Comparison of ENCODE assay signal across 12 mouse cellular contexts in genomic region chr13:117211386-117211875, GRCm38 (mm10). TPM values are rescaled to one million over a fixed set of nuclear protein-coding genes. Genes with fewer than 3 reads are reported as not detected.
DNase-seq lines count a peak whose midpoint lies in the region; ATAC-seq and TF ChIP-seq lines count a peak whose summit lies in the region.
"Had no signal": no experiment of that assay in that cellular context is flagged by ENCODE, and none has a peak within 500 bp of the region (broad histone marks: within the 10 kb centered on the region; RNA-seq: fewer than 3 reads in every experiment).

No protein-coding gene starts in this region.

- TF ChIP-seq EP300 in stomach, postnatal 0 days (optimal IDR thresholded peaks at IDR 0.05) = no peak

- no peak overlapping the region for H3K27ac ChIP-seq in lung, embryonic 15.5 days
- H3K27ac ChIP-seq in small intestine, adult 2 months (ENCODE audit: insufficient read depth, low read depth, low read length) = peak overlapping the region; percentile 70; the same call in 1 of the 2 replicates
- H3K27ac ChIP-seq in hindbrain, embryonic 16.5 days (ENCODE audit: low read depth, low read length) = no peak overlapping the region
- H3K27ac ChIP-seq in stomach, postnatal 0 days (replicated peaks) = no peak overlapping the region
- H3K27ac ChIP-seq: heart, embryonic 10.5 days; liver, embryonic 14.5 days had no signal

- H3K4me3 ChIP-seq in lung, embryonic 15.5 days = no peak overlapping the region
- no peak overlapping the region for H3K4me3 ChIP-seq in small intestine, adult 2 months (ENCODE audit: low read depth, low read length)
- no peak overlapping the region for H3K4me3 ChIP-seq in hindbrain, embryonic 16.5 days (ENCODE audit: low read length)
- H3K4me3 ChIP-seq in stomach, postnatal 0 days (ENCODE audit: low read depth, low read length) = no peak overlapping the region
- H3K4me3 ChIP-seq: heart, embryonic 10.5 days had no signal

- no peaks in the 10 kb centered on the region for H3K36me3 ChIP-seq in lung, embryonic 15.5 days
- H3K36me3 ChIP-seq in small intestine, adult 2 months (ENCODE audit: control insufficient read depth, insufficient read depth, low read length) = no peaks in the 10 kb centered on the region
- no peaks in the 10 kb centered on the region for H3K36me3 ChIP-seq in hindbrain, embryonic 16.5 days (ENCODE audit: control insufficient read depth, insufficient read depth, low read length)
- no peaks in the 10 kb centered on the region for H3K36me3 ChIP-seq in stomach, postnatal 0 days (ENCODE audit: control insufficient read depth, insufficient read depth, low read length)
- H3K36me3 ChIP-seq: heart, embryonic 10.5 days had no signal

- peaks cover 2% of the 10 kb centered on the region; the same call in 1 of the 2 replicates for H3K4me1 ChIP-seq in lung, embryonic 15.5 days
- H3K4me1 ChIP-seq in small intestine, adult 2 months (ENCODE audit: control insufficient read depth, insufficient read depth, insufficient read length, low read length) = no peaks in the 10 kb centered on the region
- H3K4me1 ChIP-seq in hindbrain, embryonic 16.5 days (ENCODE audit: control insufficient read depth, insufficient read depth, low read depth, low read length) = no peaks in the 10 kb centered on the region; the same call in 1 of the 2 replicates
- no peaks in the 10 kb centered on the region for H3K4me1 ChIP-seq in stomach, postnatal 0 days (replicated peaks; ENCODE audit: control insufficient read depth, insufficient read depth)

- no peak for TF ChIP-seq POLR2A in small intestine, adult 2 months (IDR thresholded peaks at IDR 0.05; ENCODE audit: low read depth, low read length)

- 47% methylated on average over 11 of the region's 11 CpGs for WGBS in lung, embryonic 15.5 days
- 45% methylated on average over 11 of the region's 11 CpGs for WGBS in small intestine, adult 2 months
- 50% methylated on average over 11 of the region's 11 CpGs for WGBS in hindbrain, embryonic 16.5 days
- WGBS in stomach, postnatal 0 days = 58% methylated on average over 11 of the region's 11 CpGs

- no peak overlapping the region for H3K4me2 ChIP-seq in lung, embryonic 15.5 days
- no peak overlapping the region for H3K4me2 ChIP-seq in hindbrain, embryonic 16.5 days (ENCODE audit: low read length)
- no peak overlapping the region for H3K4me2 ChIP-seq in stomach, postnatal 0 days (replicated peaks; ENCODE audit: low read depth)

- no peaks in the 10 kb centered on the region for H3K27me3 ChIP-seq in lung, embryonic 15.5 days
- H3K27me3 ChIP-seq in small intestine, adult 2 months (ENCODE audit: control insufficient read depth, insufficient read depth, low read length) = no peaks in the 10 kb centered on the region
- no peaks in the 10 kb centered on the region for H3K27me3 ChIP-seq in hindbrain, embryonic 16.5 days (replicated peaks; ENCODE audit: control insufficient read depth, insufficient read depth, low read length)
- no peaks in the 10 kb centered on the region for H3K27me3 ChIP-seq in stomach, postnatal 0 days (ENCODE audit: control insufficient read depth, insufficient read depth, low read length)

- peak; percentile 97 for ATAC-seq in common myeloid progenitor, adult 5-6 weeks (replicated peaks; ENCODE audit: low read depth, poor library complexity, severe bottlenecking)
- ATAC-seq in lung, embryonic 15.5 days (ENCODE audit: borderline replicate concordance, extremely low read depth, low FRiP score, low TSS enrichment) = peak; percentile 49; the same call in 1 of the 2 replicates
- ATAC-seq in hindbrain, embryonic 16.5 days = no peak
- ATAC-seq in stomach, postnatal 0 days (ENCODE audit: low FRiP score, low TSS enrichment) = no peak

- no peak for TF ChIP-seq CTCF in small intestine, adult 2 months (IDR thresholded peaks at IDR 0.05; ENCODE audit: extremely low read depth, insufficient read length, insufficient replicate concordance, low read depth, low read length)
- TF ChIP-seq CTCF in stomach, postnatal 0 days (IDR thresholded peaks at IDR 0.05; ENCODE audit: low read depth) = no peak

- DNase-seq in adrenal gland, adult 8-10 months = peak; percentile 9
- DNase-seq in adrenal gland, postnatal 14 days = no peak
- DNase-seq in urinary bladder, postnatal 4 days (ENCODE audit: low spot score in 2 of 2) = no peak
- DNase-seq in stomach, postnatal 0 days (ENCODE audit: low spot score) = no peak
- DNase-seq: kidney, postnatal 10 days; retina, postnatal 1 day had no signal

- no peaks in the 10 kb centered on the region for H3K9me3 ChIP-seq in lung, embryonic 15.5 days
- H3K9me3 ChIP-seq in hindbrain, embryonic 16.5 days (ENCODE audit: control insufficient read depth, low read length) = no peaks in the 10 kb centered on the region
- H3K9me3 ChIP-seq in stomach, postnatal 0 days (ENCODE audit: control insufficient read depth, low read length) = no peaks in the 10 kb centered on the region
- H3K9me3 ChIP-seq: heart, embryonic 10.5 days had no signal

- H3K9ac ChIP-seq in lung, embryonic 15.5 days = no peak overlapping the region
- no peak overlapping the region for H3K9ac ChIP-seq in hindbrain, embryonic 16.5 days (ENCODE audit: low read depth, low read length)
- H3K9ac ChIP-seq in stomach, postnatal 0 days (ENCODE audit: low read length) = no peak overlapping the region
- H3K9ac ChIP-seq: liver, embryonic 14.5 days had no signal

RNA-seq across cellular contexts. Expression of gene Emb, which starts 3.1 kb away (rescaled TPM):
- 10 to 100 TPM; 24.4 to 30.6 (median 26.5) TPM for total RNA-seq in adrenal gland, adult 8-10 months (2022)
- 44.4 and 45.1 TPM in 2 replicates for total RNA-seq in adrenal gland, postnatal 14 days (2021)
- total RNA-seq in common myeloid progenitor, adult 5-6 weeks (2017) = 368 TPM in 2 replicates
- polyA plus RNA-seq in lung, embryonic 15.5 days (2015; fragmentation: Nextera tagmentation; extraction: Ambion mirVana) = 15.4 and 16.7 TPM in 2 replicates
- 3.8 and 4.0 TPM in 2 replicates for polyA plus RNA-seq in small intestine, adult 2 months (2012; rRNA removed)
- 15.2 and 17.2 TPM in 2 replicates for polyA plus RNA-seq in hindbrain, embryonic 16.5 days (2015; fragmentation: Nextera tagmentation; extraction: Ambion mirVana)
- 9.6 and 10.8 TPM in 2 replicates for polyA plus RNA-seq in stomach, postnatal 0 days (2015; fragmentation: Nextera tagmentation; extraction: Ambion mirVana)

RNA-seq across cellular contexts. Expression of gene Gm17509, which starts 9.4 kb away (rescaled TPM):
- total RNA-seq in adrenal gland, adult 8-10 months (2022) = under 1 TPM in 3 of 4 experiments, not detected in 1; 0.09 to 0.25 (median 0.10) TPM
- 0.26 TPM in 1 of 2 replicates, not detected in the other for total RNA-seq in adrenal gland, postnatal 14 days (2021)
- 0.24 and 0.27 TPM in 2 replicates for total RNA-seq in common myeloid progenitor, adult 5-6 weeks (2017)
- not detected in 2 replicates for polyA plus RNA-seq in lung, embryonic 15.5 days (2015; fragmentation: Nextera tagmentation; extraction: Ambion mirVana)
- polyA plus RNA-seq in small intestine, adult 2 months (2012; rRNA removed) = 0.14 TPM in 1 of 2 replicates, not detected in the other
- 0.40 and 0.50 TPM in 2 replicates for polyA plus RNA-seq in hindbrain, embryonic 16.5 days (2015; fragmentation: Nextera tagmentation; extraction: Ambion mirVana)
- 0.11 TPM in 1 of 2 replicates, not detected in the other for polyA plus RNA-seq in stomach, postnatal 0 days (2015; fragmentation: Nextera tagmentation; extraction: Ambion mirVana)

Comparison
In these comparisons a context has a peak if more than half of its experiments do, and no peak if none do; other contexts are left out.
1. ATAC-seq: peak in common myeloid progenitor, adult 5-6 weeks (single experiment) and lung, embryonic 15.5 days (single experiment); none in hindbrain, embryonic 16.5 days (single experiment) and stomach, postnatal 0 days (single experiment).